Mouse (Mus musculus) lung, postnatal 10 days (tissue): ENCODE results near the gene Atp8b5.

Experiments used
- DNase-seq: peaks from one replicate; pipeline ENCODE4 v3.0.0; 2021

Atp8b5 gene

GRCm38 (mm10) chr4:43417269-43418062 lies 150.5 kb downstream of the Atp8b5 start:
- DNase-seq = no peak

GRCm38 (mm10) chr4:43418450-43418849 lies 151.5 kb downstream of the Atp8b5 start:
- DNase-seq = no peak

GRCm38 (mm10) chr4:43418973-43419656 lies 152.2 kb downstream of the Atp8b5 start:
- DNase-seq = peak; percentile 50

GRCm38 (mm10) chr4:43419801-43420281 lies 152.9 kb downstream of the Atp8b5 start:
- DNase-seq = no peak

GRCm38 (mm10) chr4:43420305-43420704 lies 153.3 kb downstream of the Atp8b5 start:
- DNase-seq = peak; percentile 91

- peak; percentile 3 for DNase-seq
Measured at GRCm38 (mm10) chr4:43421632-43422240, 154.8 kb downstream of the Atp8b5 start.
